In genomic region chr15:101167553-101167952, GRCm38 (mm10) we compare ENCODE assay signal across 30 mouse cellular contexts. TPM values are rescaled to one million over a fixed set of nuclear protein-coding genes. Genes with fewer than 3 reads are reported as not detected.
A peak's percentile ranks its signal among the peaks of the same experiment; 100 is the strongest.
DNase-seq lines count a peak whose midpoint lies in the region; ATAC-seq and TF ChIP-seq lines count a peak whose summit lies in the region.
"Had no signal": no experiment of that assay in that cellular context is flagged by ENCODE, and none has a peak within 500 bp of the region (broad histone marks: within the 10 kb centered on the region; RNA-seq: fewer than 3 reads in every experiment).

No protein-coding gene starts in this region.

- no peak for TF ChIP-seq EP300 in stomach, postnatal 0 days (optimal IDR thresholded peaks at IDR 0.05)

- peaks cover 14% of the 10 kb centered on the region for H3K4me1 ChIP-seq in kidney, adult 2 months (ENCODE audit: control insufficient read depth, insufficient read depth, low read length)
- H3K4me1 ChIP-seq in intestine, embryonic 14.5 days (replicated peaks; ENCODE audit: control insufficient read depth, insufficient read depth, low read length): peaks cover 24% of the 10 kb centered on the region
- peaks cover 39% of the 10 kb centered on the region for H3K4me1 ChIP-seq in intestine, embryonic 16.5 days (ENCODE audit: control insufficient read depth, insufficient read depth, low read length)
- peaks cover 19% of the 10 kb centered on the region for H3K4me1 ChIP-seq in midbrain, embryonic 13.5 days (replicated peaks)
- H3K4me1 ChIP-seq in stomach, postnatal 0 days (replicated peaks; ENCODE audit: control insufficient read depth, insufficient read depth): peaks cover 13% of the 10 kb centered on the region

- no peak for ATAC-seq in intestine, embryonic 14.5 days (replicated peaks; ENCODE audit: low FRiP score, low TSS enrichment, low read depth)
- ATAC-seq in intestine, embryonic 16.5 days: no peak
- no peak for ATAC-seq in midbrain, embryonic 13.5 days
- ATAC-seq in stomach, postnatal 0 days (ENCODE audit: low FRiP score, low TSS enrichment): no peak
- ATAC-seq: forebrain, embryonic 15.5 days; hindbrain, embryonic 16.5 days; Patski had no signal

- H3K4me2 ChIP-seq in intestine, embryonic 14.5 days (ENCODE audit: low read length): 0 out of 2 replicates have a peak overlapping the region, but pooled peaks have one; percentile 11
- H3K4me2 ChIP-seq in intestine, embryonic 16.5 days (ENCODE audit: low read depth, low read length): peak overlapping the region; percentile 13; the same call in 1 of the 2 replicates
- no peak overlapping the region for H3K4me2 ChIP-seq in midbrain, embryonic 13.5 days (replicated peaks)
- no peak overlapping the region for H3K4me2 ChIP-seq in stomach, postnatal 0 days (replicated peaks; ENCODE audit: low read depth)
- H3K4me2 ChIP-seq: embryonic facial prominence, embryonic 12.5 days; embryonic facial prominence, embryonic 15.5 days; forebrain, embryonic 12.5 days; forebrain, embryonic 15.5 days; heart, embryonic 12.5 days; heart, embryonic 15.5 days; hindbrain, embryonic 13.5 days had no signal

- H3K27ac ChIP-seq in kidney, adult 2 months (ENCODE audit: insufficient read depth, low read depth, low read length): peak overlapping the region; percentile 69; the same call in 1 of the 2 replicates
- H3K27ac ChIP-seq in intestine, embryonic 14.5 days (ENCODE audit: low read depth): no peak overlapping the region
- peak overlapping the region; percentile 52; the same call in 1 of the 2 replicates for H3K27ac ChIP-seq in intestine, embryonic 16.5 days (ENCODE audit: low read length)
- no peak overlapping the region for H3K27ac ChIP-seq in midbrain, embryonic 13.5 days
- no peak overlapping the region for H3K27ac ChIP-seq in stomach, postnatal 0 days (replicated peaks)
- H3K27ac ChIP-seq: embryonic facial prominence, embryonic 12.5 days; embryonic facial prominence, embryonic 15.5 days; forebrain, embryonic 12.5 days; forebrain, embryonic 15.5 days; heart, embryonic 15.5 days; hindbrain, embryonic 10.5 days; hindbrain, embryonic 13.5 days had no signal

- H3K9me3 ChIP-seq in intestine, embryonic 14.5 days (ENCODE audit: control insufficient read depth, low read length): no peaks in the 10 kb centered on the region
- H3K9me3 ChIP-seq in intestine, embryonic 16.5 days (ENCODE audit: control insufficient read depth, low read length): no peaks in the 10 kb centered on the region
- H3K9me3 ChIP-seq in midbrain, embryonic 13.5 days: no peaks in the 10 kb centered on the region
- no peaks in the 10 kb centered on the region for H3K9me3 ChIP-seq in stomach, postnatal 0 days (ENCODE audit: control insufficient read depth, low read length)
- H3K9me3 ChIP-seq: embryonic facial prominence, embryonic 12.5 days; embryonic facial prominence, embryonic 15.5 days; forebrain, embryonic 12.5 days; forebrain, embryonic 15.5 days; heart, embryonic 12.5 days; heart, embryonic 15.5 days; hindbrain, embryonic 10.5 days; hindbrain, embryonic 13.5 days had no signal

- H3K9ac ChIP-seq in intestine, embryonic 14.5 days (ENCODE audit: low read length): no peak overlapping the region
- no peak overlapping the region for H3K9ac ChIP-seq in intestine, embryonic 16.5 days (ENCODE audit: low read depth, low read length)
- H3K9ac ChIP-seq in midbrain, embryonic 13.5 days (replicated peaks): no peak overlapping the region
- H3K9ac ChIP-seq in stomach, postnatal 0 days (ENCODE audit: low read length): no peak overlapping the region
- H3K9ac ChIP-seq: embryonic facial prominence, embryonic 12.5 days; embryonic facial prominence, embryonic 15.5 days; forebrain, embryonic 12.5 days; forebrain, embryonic 15.5 days; heart, embryonic 12.5 days; heart, embryonic 15.5 days; hindbrain, embryonic 13.5 days had no signal

- TF ChIP-seq CTCF in kidney, adult 2 months (conservative IDR thresholded peaks at IDR 0.05; ENCODE audit: insufficient read depth, insufficient read length, low read depth, low read length): no peak
- TF ChIP-seq CTCF in stomach, postnatal 0 days (IDR thresholded peaks at IDR 0.05; ENCODE audit: low read depth): no peak

- WGBS in kidney, adult 2 months: 59% methylated on average over 11 of the region's 11 CpGs
- WGBS in intestine, embryonic 14.5 days: 45% methylated on average over 11 of the region's 11 CpGs
- 50% methylated on average over 11 of the region's 11 CpGs for WGBS in intestine, embryonic 16.5 days
- WGBS in midbrain, embryonic 13.5 days: 66% methylated on average over 11 of the region's 11 CpGs
- 51% methylated on average over 11 of the region's 11 CpGs for WGBS in stomach, postnatal 0 days

- no peaks in the 10 kb centered on the region for H3K36me3 ChIP-seq in kidney, adult 2 months (ENCODE audit: control insufficient read depth, insufficient read depth, low read length)
- H3K36me3 ChIP-seq in intestine, embryonic 14.5 days (ENCODE audit: control insufficient read depth, insufficient read depth, low read length): no peaks in the 10 kb centered on the region
- H3K36me3 ChIP-seq in intestine, embryonic 16.5 days (ENCODE audit: control insufficient read depth, insufficient read depth, low read length): no peaks in the 10 kb centered on the region
- H3K36me3 ChIP-seq in midbrain, embryonic 13.5 days: no peaks in the 10 kb centered on the region
- H3K36me3 ChIP-seq in stomach, postnatal 0 days (ENCODE audit: control insufficient read depth, insufficient read depth, low read length): no peaks in the 10 kb centered on the region
- H3K36me3 ChIP-seq: embryonic facial prominence, embryonic 12.5 days; embryonic facial prominence, embryonic 15.5 days; forebrain, embryonic 12.5 days; forebrain, embryonic 15.5 days; G1E; heart, embryonic 12.5 days; heart, embryonic 15.5 days; hindbrain, embryonic 10.5 days; hindbrain, embryonic 13.5 days had no signal

- no peak overlapping the region for H3K4me3 ChIP-seq in kidney, adult 2 months (ENCODE audit: insufficient read depth, low read depth, low read length)
- no peak overlapping the region for H3K4me3 ChIP-seq in intestine, embryonic 14.5 days (ENCODE audit: low read depth, low read length)
- no peak overlapping the region for H3K4me3 ChIP-seq in intestine, embryonic 16.5 days (ENCODE audit: low read length)
- H3K4me3 ChIP-seq in midbrain, embryonic 13.5 days (replicated peaks): no peak overlapping the region
- no peak overlapping the region for H3K4me3 ChIP-seq in stomach, postnatal 0 days (ENCODE audit: low read depth, low read length)
- H3K4me3 ChIP-seq: embryonic facial prominence, embryonic 12.5 days; embryonic facial prominence, embryonic 15.5 days; erythroblast, embryonic 14.5 days; forebrain, embryonic 12.5 days; forebrain, embryonic 15.5 days; heart, embryonic 12.5 days; heart, embryonic 15.5 days; hindbrain, embryonic 10.5 days; hindbrain, embryonic 13.5 days had no signal

- no peaks in the 10 kb centered on the region for H3K27me3 ChIP-seq in kidney, adult 2 months (replicated peaks; ENCODE audit: control insufficient read depth, insufficient read depth, low read length)
- H3K27me3 ChIP-seq in intestine, embryonic 14.5 days (replicated peaks; ENCODE audit: control insufficient read depth, insufficient read depth, low read length): no peaks in the 10 kb centered on the region
- no peaks in the 10 kb centered on the region for H3K27me3 ChIP-seq in intestine, embryonic 16.5 days (replicated peaks; ENCODE audit: control insufficient read depth, insufficient read depth, low read length)
- peaks cover 24% of the 10 kb centered on the region for H3K27me3 ChIP-seq in midbrain, embryonic 13.5 days
- no peaks in the 10 kb centered on the region for H3K27me3 ChIP-seq in stomach, postnatal 0 days (ENCODE audit: control insufficient read depth, insufficient read depth, low read length)
- H3K27me3 ChIP-seq: embryonic facial prominence, embryonic 15.5 days; forebrain, embryonic 15.5 days; heart, embryonic 15.5 days; Patski had no signal

- peak; percentile 8 for DNase-seq in cerebellum, adult 9-10 months
- no peak for DNase-seq in cerebellum, adult 11-12 months
- DNase-seq in kidney, adult 2 months: peak; percentile 52
- no peak for DNase-seq in kidney, postnatal 10 days
- DNase-seq in intestine, embryonic 14.5 days (ENCODE audit: low spot score): no peak
- no peak for DNase-seq in stomach, postnatal 0 days (ENCODE audit: low spot score)
- DNase-seq: adrenal gland, postnatal 10 days; adrenal gland, postnatal 36 days; B cell, adult 2 months; cerebellum, adult 2 months; cerebellum, postnatal 25 days; gastrocnemius, postnatal 25 days; heart, adult 18-20 months; heart, postnatal 10 days; heart, postnatal 36 days had no signal

- TF ChIP-seq POLR2A in kidney, adult 2 months (IDR thresholded peaks at IDR 0.05; ENCODE audit: low read depth, low read length): no peak

RNA-seq across cellular contexts. Expression of gene Acvr1b, which starts 6.3 kb away (rescaled TPM):
- 37.0 and 37.2 TPM in 2 replicates for polyA plus RNA-seq in kidney, adult 2 months (2012; rRNA removed)
- 12.5 and 12.6 TPM in 2 replicates for polyA plus RNA-seq in intestine, embryonic 14.5 days (2014; fragmentation: Nextera tagmentation; extraction: Ambion mirVana)
- 10.4 and 11.0 TPM in 2 replicates for polyA plus RNA-seq in intestine, embryonic 16.5 days (2015; fragmentation: Nextera tagmentation; extraction: Ambion mirVana)
- polyA plus RNA-seq in midbrain, embryonic 13.5 days (2015; fragmentation: Nextera tagmentation; extraction: Ambion mirVana): 18.2 and 19.2 TPM in 2 replicates
- polyA plus RNA-seq in stomach, postnatal 0 days (2015; fragmentation: Nextera tagmentation; extraction: Ambion mirVana): 6.9 and 8.1 TPM in 2 replicates
- polyA plus RNA-seq: G1E had no signal

RNA-seq across cellular contexts. Expression of gene Acvrl1, which starts 39.2 kb away (rescaled TPM):
- polyA plus RNA-seq in kidney, adult 2 months (2012; rRNA removed): 33.4 and 34.1 TPM in 2 replicates
- polyA plus RNA-seq in intestine, embryonic 14.5 days (2014; fragmentation: Nextera tagmentation; extraction: Ambion mirVana): 16.5 and 16.6 TPM in 2 replicates
- polyA plus RNA-seq in intestine, embryonic 16.5 days (2015; fragmentation: Nextera tagmentation; extraction: Ambion mirVana): 31.2 and 31.9 TPM in 2 replicates
- polyA plus RNA-seq in midbrain, embryonic 13.5 days (2015; fragmentation: Nextera tagmentation; extraction: Ambion mirVana): 5.3 and 5.5 TPM in 2 replicates
- polyA plus RNA-seq in stomach, postnatal 0 days (2015; fragmentation: Nextera tagmentation; extraction: Ambion mirVana): 13.5 and 15.2 TPM in 2 replicates
- polyA plus RNA-seq: erythroblast, embryonic 14.5 days; Patski had no signal

RNA-seq across cellular contexts. Expression of gene Ankrd33, which starts 52.0 kb away (rescaled TPM):
- polyA plus RNA-seq in kidney, adult 2 months (2012; rRNA removed): not detected in 2 replicates
- not detected in 2 replicates for polyA plus RNA-seq in intestine, embryonic 14.5 days (2014; fragmentation: Nextera tagmentation; extraction: Ambion mirVana)
- not detected in 2 replicates for polyA plus RNA-seq in intestine, embryonic 16.5 days (2015; fragmentation: Nextera tagmentation; extraction: Ambion mirVana)
- polyA plus RNA-seq in midbrain, embryonic 13.5 days (2015; fragmentation: Nextera tagmentation; extraction: Ambion mirVana): not detected in 2 replicates
- not detected in 2 replicates for polyA plus RNA-seq in stomach, postnatal 0 days (2015; fragmentation: Nextera tagmentation; extraction: Ambion mirVana)
- polyA plus RNA-seq: embryonic facial prominence, embryonic 12.5 days; embryonic facial prominence, embryonic 15.5 days; erythroblast, embryonic 14.5 days; forebrain, embryonic 12.5 days; forebrain, embryonic 15.5 days; G1E; gonadal fat pad, adult 2 months; heart, embryonic 12.5 days; heart, embryonic 15.5 days; hindbrain, embryonic 10.5 days; hindbrain, embryonic 13.5 days; hindbrain, embryonic 16.5 days; Patski had no signal

RNA-seq across cellular contexts. Expression of gene Grasp, which starts 56.4 kb away (rescaled TPM):
- polyA plus RNA-seq in kidney, adult 2 months (2012; rRNA removed): 6.2 and 7.0 TPM in 2 replicates
- 3.5 and 4.2 TPM in 2 replicates for polyA plus RNA-seq in intestine, embryonic 14.5 days (2014; fragmentation: Nextera tagmentation; extraction: Ambion mirVana)
- 2.3 and 2.8 TPM in 2 replicates for polyA plus RNA-seq in intestine, embryonic 16.5 days (2015; fragmentation: Nextera tagmentation; extraction: Ambion mirVana)
- 1.7 and 2.4 TPM in 2 replicates for polyA plus RNA-seq in midbrain, embryonic 13.5 days (2015; fragmentation: Nextera tagmentation; extraction: Ambion mirVana)
- 2.0 TPM in 2 replicates for polyA plus RNA-seq in stomach, postnatal 0 days (2015; fragmentation: Nextera tagmentation; extraction: Ambion mirVana)

Comparison
In these comparisons a context has a peak if more than half of its experiments do, and no peak if none do; other contexts are left out.
1. DNase-seq: peak in cerebellum, adult 9-10 months (single experiment) and kidney, adult 2 months (single experiment); none in cerebellum, adult 11-12 months (single experiment), kidney, postnatal 10 days (single experiment), intestine, embryonic 14.5 days (single experiment) and stomach, postnatal 0 days (single experiment).
2. H3K27ac ChIP-seq: peak in kidney, adult 2 months (single experiment) and intestine, embryonic 16.5 days (single experiment); none in intestine, embryonic 14.5 days (single experiment), midbrain, embryonic 13.5 days (single experiment) and stomach, postnatal 0 days (single experiment).
3. H3K4me2 ChIP-seq: peak in intestine, embryonic 14.5 days (single experiment) and intestine, embryonic 16.5 days (single experiment); none in midbrain, embryonic 13.5 days (single experiment) and stomach, postnatal 0 days (single experiment).